Mouse (Mus musculus) kidney, adult 2 months (tissue): ENCODE results near the gene Marc2. TPM values are rescaled to one million over a fixed set of nuclear protein-coding genes. Genes with fewer than 3 reads are reported as not detected.

ENCODE experiments used
- DNase-seq: peaks from one replicate; pipeline ENCODE4 v3.0.0; 2021
- H3K27ac ChIP-seq: fragments of 200-500 bp; 2 replicates; pipeline ENCODE4 v1.5.1; 2012; ENCODE audit warnings: low read depth, low read length, control low read depth, inconsistent platforms; ENCODE audit not compliant: insufficient read depth
- H3K27me3 ChIP-seq: fragments of 200-500 bp; replicated peaks from 2 replicates; pipeline ENCODE4 v1.6.1; 2012; ENCODE audit warnings: mild to moderate bottlenecking, moderate library complexity, low read length, inconsistent platforms; ENCODE audit not compliant: control insufficient read depth, insufficient read depth
- H3K36me3 ChIP-seq: fragments of 200-500 bp; 2 replicates; pipeline ENCODE4 v1.6.1; 2012; ENCODE audit warnings: mild to moderate bottlenecking, moderate library complexity, low read length, inconsistent platforms; ENCODE audit not compliant: control insufficient read depth, insufficient read depth
- H3K4me1 ChIP-seq: fragments of 200-500 bp; 2 replicates; pipeline ENCODE4 v1.6.1; 2011; ENCODE audit warnings: low read length; ENCODE audit not compliant: control insufficient read depth, insufficient read depth
- H3K4me3 ChIP-seq: fragments of 200-500 bp; 2 replicates; pipeline ENCODE4 v1.5.1; 2011; ENCODE audit warnings: mild to moderate bottlenecking, low read depth, low read length, control low read depth; ENCODE audit not compliant: insufficient read depth
- CTCF ChIP-seq: fragments of 200-500 bp; conservative IDR thresholded peaks from 2 replicates; pipeline ENCODE4 v1.5.1; 2011; ENCODE audit warnings: low read depth, mild to moderate bottlenecking, control low read depth, low read length, moderate library complexity, mixed read lengths; ENCODE audit not compliant: insufficient read depth, insufficient read length
- POLR2A ChIP-seq: fragments of 200-500 bp; IDR thresholded peaks from one replicate; pipeline ENCODE4 v1.6.1; 2011; ENCODE audit warnings: low read depth, low read length, control low read depth
- WGBS: fragments of 180-500 bp; shearing (Covaris S2); methylation state at CpG from one replicate; pipeline ENCODE4 v1.1.7; 2018; 5-methylcytosine and 5-hydroxymethylcytosine counted together
- polyA plus RNA-seq: library from polyadenylated mRNA; depleted of rRNA; stranded (reverse); fragments of >200 nt; gene quantifications from 2 replicates; pipeline ENCODE4 v1.2.3, GENCODE M21; 2012

The Marc2 gene
- polyA plus RNA-seq, 1 experiment: 403 TPM

DNA sequence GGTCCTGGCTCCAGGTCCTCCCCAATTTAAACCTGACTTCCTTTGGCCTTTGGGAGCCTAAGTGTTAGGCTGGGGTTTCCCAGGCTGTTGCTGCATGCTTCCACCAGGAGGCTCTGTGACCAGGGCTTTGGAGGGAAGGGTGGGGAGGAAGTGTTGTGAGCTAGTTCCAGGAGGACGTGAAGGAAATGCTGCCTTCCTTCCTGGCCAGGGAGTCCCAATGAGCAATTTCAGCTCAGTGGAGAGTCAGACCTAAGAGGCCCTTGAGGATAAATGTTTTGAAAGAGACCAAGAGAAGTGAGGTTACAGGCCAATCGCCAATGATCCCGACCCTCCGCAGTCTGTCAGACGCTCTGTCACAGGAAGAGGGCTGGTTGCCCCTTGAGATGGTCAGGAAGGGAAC, 7.1 kb upstream of the Marc2 start:
- Histone ChIP-seq H3K4me3 (no peak overlapping the region), H3K36me3 (no peaks in the 10 kb centered on the region), H3K27ac (peak overlapping the region; percentile 70), H3K4me1 (peaks cover 22% of the 10 kb centered on the region), H3K27me3 (no peaks in the 10 kb centered on the region)
- TF ChIP-seq CTCF (peak; percentile 97), POLR2A (no peak)
- DNase-seq: peak; percentile 91
- 31% methylated on average over 5 of the region's 5 CpGs for WGBS

DNA sequence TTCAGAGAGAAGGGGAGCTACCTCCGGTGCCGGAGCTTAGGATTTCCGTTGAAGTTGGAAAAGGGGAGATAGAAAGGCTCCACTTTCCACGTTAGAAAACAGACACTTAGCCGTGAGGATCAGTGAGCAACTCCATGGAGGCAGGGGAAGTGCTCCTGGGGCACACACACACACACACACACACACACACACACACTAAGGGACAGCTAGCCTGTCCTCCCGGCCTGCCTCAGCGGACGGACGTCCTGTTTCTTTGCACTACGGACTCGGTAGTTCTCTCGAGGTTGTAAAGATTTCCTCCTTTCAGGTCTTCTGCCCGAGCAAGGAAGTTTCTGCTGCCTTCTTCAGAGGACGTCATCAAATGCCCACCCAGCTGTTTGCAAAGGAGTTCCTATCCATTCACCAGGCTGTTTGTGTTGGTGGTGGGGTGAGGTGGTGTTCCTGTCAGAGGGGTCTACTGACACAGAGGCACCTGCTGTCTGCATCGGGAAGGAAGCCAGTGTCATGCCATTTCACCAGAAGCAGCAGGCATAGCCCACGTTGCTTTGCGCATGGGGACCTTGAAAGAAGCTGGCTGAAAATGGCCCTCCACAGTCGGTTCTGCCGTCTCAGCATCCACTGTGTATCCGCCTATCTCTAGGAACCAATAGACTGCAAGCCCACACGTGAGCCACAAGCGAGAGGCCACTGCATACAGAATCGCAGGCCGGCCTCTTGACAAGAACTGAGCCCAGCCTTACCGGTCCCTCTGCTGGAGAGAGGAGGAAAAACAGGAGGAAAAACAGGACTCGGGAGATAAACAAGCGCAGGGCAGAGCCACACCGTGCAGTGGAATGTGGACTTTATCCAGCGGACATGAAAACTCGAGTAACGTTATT, 5.7 kb upstream of the Marc2 start:
- no peaks in the 10 kb centered on the region for H3K27me3 ChIP-seq
- peak overlapping the region; percentile 4; the same call in 1 of the 2 replicates for H3K4me3 ChIP-seq
- DNase-seq: peak; percentile 99
- H3K4me1 ChIP-seq: peaks cover 22% of the 10 kb centered on the region
- WGBS: 12% methylated on average over 31 of the region's 31 CpGs
- peak overlapping the region; percentile 78 for H3K27ac ChIP-seq
- TF ChIP-seq POLR2A (no peak), CTCF (peak; percentile 82)
- no peaks in the 10 kb centered on the region for H3K36me3 ChIP-seq

DNA sequence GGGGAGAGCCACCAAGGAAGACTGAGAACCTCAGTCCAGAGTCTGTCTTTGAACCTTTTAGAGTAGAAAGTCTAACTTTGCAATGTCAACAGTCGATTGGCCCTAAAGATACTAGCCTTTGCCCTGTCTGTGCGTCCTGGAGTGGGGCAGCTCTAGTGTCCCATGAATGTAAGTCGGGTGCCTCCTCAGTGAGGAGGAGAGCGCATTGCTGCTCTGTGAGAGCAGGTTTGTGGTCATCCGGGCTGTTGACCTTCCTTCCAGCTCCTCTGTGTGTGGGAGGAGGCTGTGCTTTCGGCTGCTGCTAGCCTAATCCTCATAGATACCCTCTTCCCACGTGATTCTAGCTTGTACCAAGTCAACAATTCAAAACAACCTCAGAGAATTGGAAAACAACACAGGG, 4.9 kb upstream of the Marc2 start:
- H3K4me1 ChIP-seq: peaks cover 22% of the 10 kb centered on the region
- no peaks in the 10 kb centered on the region for H3K27me3 ChIP-seq
- H3K36me3 ChIP-seq: no peaks in the 10 kb centered on the region
- TF ChIP-seq CTCF: no peak
- peak; percentile 83 for DNase-seq
- H3K27ac ChIP-seq: peak overlapping the region; percentile 78
- 35% methylated on average over 7 of the region's 7 CpGs for WGBS
- H3K4me3 ChIP-seq: no peak overlapping the region

DNA sequence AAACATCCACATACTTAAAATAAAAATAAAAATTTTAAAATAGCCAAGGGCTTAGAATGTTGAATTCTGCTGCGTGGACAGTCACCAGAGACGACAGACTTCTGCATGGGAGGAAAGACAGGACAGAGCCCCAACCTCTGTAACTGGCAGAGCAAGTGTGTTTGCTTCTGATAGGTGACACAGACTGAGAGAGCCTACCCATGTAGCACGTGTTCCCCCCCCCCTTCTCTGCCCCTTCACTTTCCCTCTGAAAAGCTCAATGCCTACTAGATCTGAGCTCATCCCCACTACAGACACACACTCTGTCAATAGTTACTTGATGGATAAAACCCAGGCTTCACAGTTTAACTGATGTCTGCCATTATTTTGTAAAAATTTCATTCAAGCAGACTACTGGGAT, 722 bp upstream of the Marc2 start:
- H3K36me3 ChIP-seq: no peaks in the 10 kb centered on the region

GRCm38 (mm10) chr1:184845111-184846071, 860 bp downstream of the Marc2 start:
- H3K4me1 ChIP-seq: peaks cover 26% of the 10 kb centered on the region
- DNase-seq: peak; percentile 96
- under 1% methylated on average over 67 of the region's 67 CpGs for WGBS
- peak; percentile 95 for TF ChIP-seq POLR2A
- TF ChIP-seq CTCF: no peak
- peak overlapping the region; percentile 96 for H3K4me3 ChIP-seq
- H3K36me3 ChIP-seq: peaks cover 1% of the 10 kb centered on the region; the same call in 1 of the 2 replicates
- peak overlapping the region; percentile 91 for H3K27ac ChIP-seq
- no peaks in the 10 kb centered on the region for H3K27me3 ChIP-seq

More for the DNA sequence above, 722 bp upstream of the Marc2 start:
- WGBS: 56% methylated on average over 3 of the region's 3 CpGs
- TF ChIP-seq CTCF (no peak), POLR2A (no peak)
- H3K27ac ChIP-seq: no peak overlapping the region
- no peaks in the 10 kb centered on the region for H3K27me3 ChIP-seq
- no peak for DNase-seq
- peaks cover 30% of the 10 kb centered on the region for H3K4me1 ChIP-seq
- no peak overlapping the region for H3K4me3 ChIP-seq

DNA sequence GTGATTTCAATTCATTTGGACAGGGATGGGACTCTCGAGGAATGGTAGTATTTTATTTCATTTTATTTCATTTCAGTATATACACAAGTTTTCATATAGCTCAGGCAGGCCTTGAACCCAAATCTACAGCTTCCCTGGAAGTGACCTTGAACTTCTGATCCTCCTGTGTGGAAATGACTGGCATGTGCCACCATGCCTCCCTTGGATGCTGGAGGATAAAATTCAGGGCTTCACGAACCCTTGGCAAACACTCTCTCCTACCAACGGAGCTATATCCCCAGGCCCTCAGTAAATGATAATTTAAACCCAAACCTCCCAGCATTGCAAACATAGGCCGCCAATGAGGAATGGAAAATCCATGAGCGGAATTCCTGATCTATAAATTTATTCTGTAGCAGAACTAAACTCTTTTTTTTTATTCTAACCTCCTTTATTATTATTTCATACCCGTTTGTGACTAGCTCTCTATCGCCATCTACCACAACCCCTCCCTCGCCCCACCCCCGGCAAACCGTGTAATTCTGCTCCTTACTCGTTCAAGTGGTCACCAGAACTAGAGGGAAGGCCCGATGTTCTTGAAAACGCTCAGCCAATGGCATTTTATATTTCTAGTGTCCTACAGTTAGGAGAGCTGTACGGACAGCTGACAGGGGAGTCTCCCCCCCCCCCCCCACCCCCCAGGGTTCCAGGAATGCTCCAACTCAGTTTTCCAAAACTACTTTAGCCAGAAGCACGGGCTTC, 1.8 kb downstream of the Marc2 start:
- 13% methylated on average over 15 of the region's 15 CpGs for WGBS
- Histone ChIP-seq H3K4me1 (peaks cover 32% of the 10 kb centered on the region), H3K27ac (peak overlapping the region; percentile 87), H3K36me3 (peaks cover 5% of the 10 kb centered on the region; the same call in 1 of the 2 replicates), H3K27me3 (no peaks in the 10 kb centered on the region), H3K4me3 (peak overlapping the region; percentile 96)
- peak; percentile 68 for DNase-seq
- TF ChIP-seq CTCF: 0 out of 2 replicates have a peak, but pooled peaks have one; percentile 17
- TF ChIP-seq POLR2A: no peak
